Comparison of ENCODE assay signal across 10 mouse cellular contexts in genomic region chr2:31501448-31502130, GRCm38 (mm10). TPM values are rescaled to one million over a fixed set of nuclear protein-coding genes. Genes with fewer than 3 reads are reported as not detected.
A peak's percentile ranks its signal among the peaks of the same experiment; 100 is the strongest.
DNase-seq lines count a peak whose midpoint lies in the region; ATAC-seq and TF ChIP-seq lines count a peak whose summit lies in the region.
"Had no signal": no experiment of that assay in that cellular context is flagged by ENCODE, and none has a peak within 500 bp of the region (broad histone marks: within the 10 kb centered on the region; RNA-seq: fewer than 3 reads in every experiment).

No protein-coding gene starts in this region.

- no peaks in the 10 kb centered on the region; the same call in 1 of the 2 replicates for H3K36me3 ChIP-seq in stomach, postnatal 0 days (ENCODE audit: control insufficient read depth, insufficient read depth, low read length)
- H3K36me3 ChIP-seq: G1E; midbrain, embryonic 12.5 days had no signal

- H3K9me3 ChIP-seq in stomach, postnatal 0 days (ENCODE audit: control insufficient read depth, low read length): no peaks in the 10 kb centered on the region
- H3K9me3 ChIP-seq: G1E; midbrain, embryonic 12.5 days had no signal

- no peak for TF ChIP-seq EP300 in stomach, postnatal 0 days (optimal IDR thresholded peaks at IDR 0.05)

- intact Hi-C loops in gastrocnemius, postnatal 36 days (cut with DNase I): no loop called here
- intact Hi-C loops in heart, postnatal 25 days (cut with DNase I): no loop called here

- no peak overlapping the region for H3K27ac ChIP-seq in stomach, postnatal 0 days (replicated peaks)
- H3K27ac ChIP-seq: midbrain, embryonic 12.5 days had no signal

- H3K27me3 ChIP-seq in stomach, postnatal 0 days (ENCODE audit: control insufficient read depth, insufficient read depth, low read length): no peaks in the 10 kb centered on the region

- peak; percentile 34 for DNase-seq in gastrocnemius, postnatal 10 days
- DNase-seq in gastrocnemius, postnatal 36 days: no peak
- peak; percentile 21 for DNase-seq in ovary, postnatal 36 days (ENCODE audit: low spot score)
- no peak for DNase-seq in ovary, adult 18-20 months (ENCODE audit: low spot score)
- DNase-seq in embryo, embryonic 9.5 days (ENCODE audit: extremely low spot score): peak; percentile 64
- no peak for DNase-seq in stomach, postnatal 0 days (ENCODE audit: low spot score)
- DNase-seq in right cerebral cortex, adult 18-20 months: no peak
- DNase-seq in heart, postnatal 25 days (ENCODE audit: low spot score): no peak

- ATAC-seq in stomach, postnatal 0 days (ENCODE audit: low FRiP score, low TSS enrichment): no peak

- no peak overlapping the region for H3K4me3 ChIP-seq in stomach, postnatal 0 days (ENCODE audit: low read depth, low read length)
- H3K4me3 ChIP-seq: midbrain, embryonic 12.5 days had no signal

- H3K4me2 ChIP-seq in stomach, postnatal 0 days (replicated peaks; ENCODE audit: low read depth): no peak overlapping the region

- H3K4me1 ChIP-seq in stomach, postnatal 0 days (replicated peaks; ENCODE audit: control insufficient read depth, insufficient read depth): no peaks in the 10 kb centered on the region

- peak; percentile 32 for TF ChIP-seq CTCF in stomach, postnatal 0 days (IDR thresholded peaks at IDR 0.05; ENCODE audit: low read depth)

- no peak overlapping the region for H3K9ac ChIP-seq in stomach, postnatal 0 days (ENCODE audit: low read length)
- H3K9ac ChIP-seq: midbrain, embryonic 12.5 days had no signal

- 72% methylated on average over 20 of the region's 20 CpGs for WGBS in stomach, postnatal 0 days

RNA-seq across cellular contexts. Expression of gene Ass1, which starts 31.6 kb away (rescaled TPM):
- total RNA-seq in gastrocnemius, postnatal 10 days (2021): 1 to 10 TPM; 1.5 to 1.9 TPM
- total RNA-seq in gastrocnemius, postnatal 36 days (2021): 1 to 10 TPM; 1.9 to 2.1 TPM
- polyA plus RNA-seq in stomach, postnatal 0 days (2015; fragmentation: Nextera tagmentation; extraction: Ambion mirVana): 34.3 and 35.4 TPM in 2 replicates
- total RNA-seq in heart, postnatal 25 days (2021): 1 to 10 TPM; 4.3 to 4.4 TPM
- total RNA-seq: G1E had no signal
- polyA plus RNA-seq: G1E had no signal

Comparison
In these comparisons a context has a peak if more than half of its experiments do, and no peak if none do; other contexts are left out.
1. DNase-seq: peak in gastrocnemius, postnatal 10 days (single experiment), ovary, postnatal 36 days (single experiment) and embryo, embryonic 9.5 days (single experiment); none in gastrocnemius, postnatal 36 days (0 of 2), ovary, adult 18-20 months (single experiment), stomach, postnatal 0 days (single experiment), right cerebral cortex, adult 18-20 months (single experiment) and heart, postnatal 25 days (single experiment).